Mouse (Mus musculus): ENCODE measurements around the gene Atp8a1. TPM values are rescaled to one million over a fixed set of nuclear protein-coding genes. Genes with fewer than 3 reads are reported as not detected.

The Atp8a1 gene
- polyA plus RNA-seq, 2 experiments: 6.9 to 7.1 TPM

DNA sequence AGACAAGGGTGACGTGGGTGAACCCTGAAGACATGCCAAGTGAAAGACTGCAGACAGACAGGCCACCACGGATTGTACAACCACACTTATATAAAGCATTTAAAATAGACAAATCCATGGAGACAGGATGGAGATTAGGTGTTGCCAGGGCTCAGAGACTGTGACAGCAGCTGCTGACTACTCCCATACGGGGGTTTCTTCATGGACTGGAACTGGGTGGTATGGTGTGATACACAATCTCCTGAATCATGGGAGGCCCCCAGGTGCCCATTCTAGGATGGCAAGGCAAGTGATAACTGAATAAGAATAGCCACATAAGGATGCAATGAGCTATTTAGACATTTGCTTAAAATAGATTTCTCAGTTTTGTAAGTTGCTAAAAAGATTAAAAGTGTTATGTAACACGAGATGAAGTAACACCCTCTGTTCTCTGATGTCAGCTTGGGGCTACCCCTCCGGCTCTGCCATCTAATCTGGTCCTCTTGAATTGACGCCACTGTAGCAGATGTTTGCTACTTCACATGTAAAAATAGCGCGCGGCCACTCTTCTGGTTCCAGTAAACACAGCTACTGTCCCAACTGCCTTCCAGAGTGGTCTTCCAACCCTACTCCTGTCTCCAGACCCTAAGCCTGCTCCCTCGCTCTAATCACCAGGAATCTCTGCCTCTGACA is 53.0 kb downstream of the Atp8a1 start:
- H3K9me3 ChIP-seq (ENCODE audit: control insufficient read depth, low read length): no peaks in the 10 kb centered on the region
- no peak overlapping the region for H3K27ac ChIP-seq (replicated peaks; ENCODE audit: low read depth, low read length)
- WGBS: 81% methylated on average over 10 of the region's 10 CpGs
- H3K4me3 ChIP-seq (replicated peaks; ENCODE audit: low read length): no peak overlapping the region
- H3K9ac ChIP-seq (ENCODE audit: low read depth, low read length, severe bottlenecking): no peak overlapping the region
- H3K27me3 ChIP-seq (ENCODE audit: control insufficient read depth, insufficient read depth, low read length): no peaks in the 10 kb centered on the region
- H3K4me1 ChIP-seq (ENCODE audit: control insufficient read depth, insufficient read depth, low read length): no peaks in the 10 kb centered on the region
- ATAC-seq (ENCODE audit: low FRiP score, low read depth): peak; percentile 62; the same call in 1 of the 2 replicates
- H3K4me2 ChIP-seq (replicated peaks; ENCODE audit: low read depth, low read length, severe bottlenecking): no peak overlapping the region
- no peak for DNase-seq (ENCODE audit: low spot score)
- no peak for TF ChIP-seq POLR2A (IDR thresholded peaks at IDR 0.05; ENCODE audit: borderline replicate concordance, extremely low read depth, insufficient read depth, insufficient read length)
- H3K36me3 ChIP-seq (ENCODE audit: control insufficient read depth, insufficient read depth, low read length): no peaks in the 10 kb centered on the region

DNA sequence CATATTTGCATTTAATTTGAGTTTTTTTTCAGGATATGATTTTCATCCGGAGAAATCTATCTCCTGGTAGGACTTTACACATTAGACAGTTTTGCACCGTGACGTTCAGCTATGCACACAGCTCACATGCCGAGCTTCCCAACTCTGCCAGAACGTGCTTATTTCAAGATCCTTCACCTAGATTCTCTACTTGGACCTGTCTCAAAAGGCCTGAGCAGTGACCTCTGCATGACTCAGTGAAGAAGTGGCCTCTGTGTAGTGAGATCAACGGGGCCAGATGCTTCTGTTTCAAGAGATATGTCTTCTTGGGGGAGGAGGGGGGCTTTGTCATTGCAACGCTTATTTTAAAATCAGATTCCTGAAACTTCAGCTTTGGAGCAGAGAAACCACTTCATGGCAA is 64.5 kb downstream of the Atp8a1 start:
- TF ChIP-seq POLR2A (IDR thresholded peaks at IDR 0.05; ENCODE audit: borderline replicate concordance, extremely low read depth, insufficient read depth, insufficient read length): no peak
- DNase-seq (ENCODE audit: low spot score) (no peak), ATAC-seq (ENCODE audit: low FRiP score, low read depth) (no peak)
- no peak overlapping the region for H3K4me2 ChIP-seq (replicated peaks; ENCODE audit: low read depth, low read length, severe bottlenecking)
- peaks cover 2% of the 10 kb centered on the region for H3K4me1 ChIP-seq (ENCODE audit: control insufficient read depth, insufficient read depth, low read length)
- no peak overlapping the region for H3K9ac ChIP-seq (ENCODE audit: low read depth, low read length, severe bottlenecking)
- 80% methylated on average over 7 of the region's 7 CpGs for WGBS
- no peaks in the 10 kb centered on the region for H3K9me3 ChIP-seq (ENCODE audit: control insufficient read depth, low read length)
- no peaks in the 10 kb centered on the region for H3K36me3 ChIP-seq (ENCODE audit: control insufficient read depth, insufficient read depth, low read length)
- H3K4me3 ChIP-seq (replicated peaks; ENCODE audit: low read length): no peak overlapping the region
- no peak overlapping the region for H3K27ac ChIP-seq (replicated peaks; ENCODE audit: low read depth, low read length)
- no peaks in the 10 kb centered on the region for H3K27me3 ChIP-seq (ENCODE audit: control insufficient read depth, insufficient read depth, low read length)

DNA sequence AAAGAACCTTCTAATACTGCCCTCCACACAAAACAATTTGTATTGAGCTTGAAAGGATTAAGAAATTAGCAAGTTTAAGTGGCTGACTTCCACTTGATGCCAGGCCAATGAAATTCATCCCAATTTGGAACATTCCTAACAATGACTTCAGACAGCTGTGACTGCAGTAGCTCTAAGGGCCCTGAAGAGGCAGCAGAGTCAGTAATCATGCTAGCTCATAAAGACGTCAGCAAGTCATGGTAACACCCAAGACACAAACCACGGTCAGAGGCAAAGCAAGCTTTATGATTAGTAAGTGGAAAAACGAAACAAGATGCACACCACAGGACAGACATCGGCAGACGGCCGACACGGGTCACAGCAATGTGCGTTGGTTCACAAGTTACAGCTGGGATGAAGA is 69.2 kb downstream of the Atp8a1 start:
- no peak for TF ChIP-seq POLR2A (IDR thresholded peaks at IDR 0.05; ENCODE audit: borderline replicate concordance, extremely low read depth, insufficient read depth, insufficient read length)
- Histone ChIP-seq H3K9ac (ENCODE audit: low read depth, low read length, severe bottlenecking) (no peak overlapping the region), H3K27me3 (ENCODE audit: control insufficient read depth, insufficient read depth, low read length) (no peaks in the 10 kb centered on the region), H3K4me3 (replicated peaks; ENCODE audit: low read length) (peak overlapping the region; percentile 33), H3K27ac (replicated peaks; ENCODE audit: low read depth, low read length) (no peak overlapping the region), H3K36me3 (ENCODE audit: control insufficient read depth, insufficient read depth, low read length) (no peaks in the 10 kb centered on the region), H3K4me1 (ENCODE audit: control insufficient read depth, insufficient read depth, low read length) (peaks cover 4% of the 10 kb centered on the region), H3K4me2 (replicated peaks; ENCODE audit: low read depth, low read length, severe bottlenecking) (peak overlapping the region; percentile 56), H3K9me3 (ENCODE audit: control insufficient read depth, low read length) (no peaks in the 10 kb centered on the region)
- DNase-seq (ENCODE audit: low spot score) (peak; percentile 78), ATAC-seq (ENCODE audit: low FRiP score, low read depth) (peak; percentile 76)
- 14% methylated on average over 8 of the region's 8 CpGs for WGBS

DNA sequence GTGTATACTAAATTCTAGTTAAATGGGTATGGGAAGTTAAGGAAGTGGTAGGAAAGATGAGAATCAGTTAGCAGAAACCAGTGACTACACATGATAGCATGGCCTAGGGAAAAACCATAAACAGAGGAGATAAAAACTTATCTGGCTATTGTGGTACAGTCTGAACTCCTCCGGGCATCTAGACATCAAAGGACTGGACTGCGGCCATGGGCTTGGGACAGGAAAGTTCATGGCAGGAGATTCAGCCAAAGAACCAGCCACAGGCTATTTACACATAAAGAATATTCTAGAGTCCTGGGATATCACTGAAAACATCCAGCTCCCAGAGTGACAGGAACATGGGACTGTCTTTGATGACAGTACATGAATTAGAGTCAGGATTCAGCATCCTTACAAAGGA is 73.0 kb downstream of the Atp8a1 start:
- no peak overlapping the region for H3K9ac ChIP-seq (ENCODE audit: low read depth, low read length, severe bottlenecking)
- no peaks in the 10 kb centered on the region for H3K27me3 ChIP-seq (ENCODE audit: control insufficient read depth, insufficient read depth, low read length)
- H3K36me3 ChIP-seq (ENCODE audit: control insufficient read depth, insufficient read depth, low read length): no peaks in the 10 kb centered on the region
- no peak overlapping the region for H3K4me3 ChIP-seq (replicated peaks; ENCODE audit: low read length)
- DNase-seq (ENCODE audit: low spot score) (no peak), ATAC-seq (ENCODE audit: low FRiP score, low read depth) (no peak)
- H3K4me2 ChIP-seq (replicated peaks; ENCODE audit: low read depth, low read length, severe bottlenecking): no peak overlapping the region
- 96% methylated on average over 2 of the region's 2 CpGs for WGBS
- H3K4me1 ChIP-seq (ENCODE audit: control insufficient read depth, insufficient read depth, low read length): peaks cover 4% of the 10 kb centered on the region
- H3K9me3 ChIP-seq (ENCODE audit: control insufficient read depth, low read length): no peaks in the 10 kb centered on the region
- no peak overlapping the region for H3K27ac ChIP-seq (replicated peaks; ENCODE audit: low read depth, low read length)
- no peak for TF ChIP-seq POLR2A (IDR thresholded peaks at IDR 0.05; ENCODE audit: borderline replicate concordance, extremely low read depth, insufficient read depth, insufficient read length)

DNA sequence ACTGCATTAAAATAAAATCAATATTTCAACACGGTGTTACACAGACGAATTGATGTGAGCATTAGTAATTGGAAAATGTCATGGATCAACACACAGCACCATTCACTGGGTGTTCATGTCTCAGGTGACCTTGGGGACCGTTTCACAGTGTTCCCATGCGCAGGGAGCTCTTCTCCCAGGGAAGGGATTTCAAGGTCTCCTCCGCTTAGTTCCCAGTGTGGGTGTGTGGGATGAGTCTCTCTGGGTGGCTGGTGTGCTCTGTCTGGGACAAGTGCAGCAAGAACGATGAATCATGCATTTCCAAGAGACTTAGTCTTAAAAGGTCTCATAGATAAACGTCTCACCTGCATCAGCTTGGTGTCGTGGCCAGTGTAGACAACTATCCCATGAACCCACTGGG is 78.5 kb downstream of the Atp8a1 start:
- 91% methylated on average over 8 of the region's 8 CpGs for WGBS
- no peak for TF ChIP-seq POLR2A (IDR thresholded peaks at IDR 0.05; ENCODE audit: borderline replicate concordance, extremely low read depth, insufficient read depth, insufficient read length)

More for the DNA sequence above, 78.5 kb downstream of the Atp8a1 start:
- Histone ChIP-seq H3K27ac (replicated peaks; ENCODE audit: low read depth, low read length) (no peak overlapping the region), H3K4me2 (replicated peaks; ENCODE audit: low read depth, low read length, severe bottlenecking) (no peak overlapping the region), H3K4me3 (replicated peaks; ENCODE audit: low read length) (no peak overlapping the region), H3K9me3 (ENCODE audit: control insufficient read depth, low read length) (no peaks in the 10 kb centered on the region), H3K9ac (ENCODE audit: low read depth, low read length, severe bottlenecking) (no peak overlapping the region), H3K36me3 (ENCODE audit: control insufficient read depth, insufficient read depth, low read length) (no peaks in the 10 kb centered on the region), H3K27me3 (ENCODE audit: control insufficient read depth, insufficient read depth, low read length) (no peaks in the 10 kb centered on the region), H3K4me1 (ENCODE audit: control insufficient read depth, insufficient read depth, low read length) (no peaks in the 10 kb centered on the region)
- DNase-seq (ENCODE audit: low spot score) (no peak), ATAC-seq (ENCODE audit: low FRiP score, low read depth) (no peak)

Data from limb, embryonic 14.5 days (tissue).